Mouse (Mus musculus) megakaryocyte-erythroid progenitor cell, adult 5-6 weeks (primary cell): Measurements from ENCODE around the gene Tnks2. TPM values are rescaled to one million over a fixed set of nuclear protein-coding genes. Genes with fewer than 3 reads are reported as not detected.

ENCODE experiments used
- ATAC-seq: replicated peaks from 2 replicates; pipeline ENCODE4 v1.8.0; 2016; ENCODE audit warnings: mild to moderate bottlenecking, inconsistent platforms; ENCODE audit not compliant: severe bottlenecking, poor library complexity, low FRiP score, low TSS enrichment
- total RNA-seq, 2 experiments: library from RNA; stranded (forward) in 1 of 2; stranded (reverse) in 1 of 2; fragments of 200-1000, 215-1000 nt in 1 of 2; fragments of >200 nt in 1 of 2; fragmentation: Nextera tagmentation in 1 of 2; gene quantifications; 2 replicates each; pipeline ENCODE4 v1.2.3; 2014 to 2017

The Tnks2 gene
- total RNA-seq (2014; fragmentation: Nextera tagmentation) (40.3 and 53.2 TPM in 2 replicates), total RNA-seq (2017) (76.3 and 85.4 TPM in 2 replicates)

DNA sequence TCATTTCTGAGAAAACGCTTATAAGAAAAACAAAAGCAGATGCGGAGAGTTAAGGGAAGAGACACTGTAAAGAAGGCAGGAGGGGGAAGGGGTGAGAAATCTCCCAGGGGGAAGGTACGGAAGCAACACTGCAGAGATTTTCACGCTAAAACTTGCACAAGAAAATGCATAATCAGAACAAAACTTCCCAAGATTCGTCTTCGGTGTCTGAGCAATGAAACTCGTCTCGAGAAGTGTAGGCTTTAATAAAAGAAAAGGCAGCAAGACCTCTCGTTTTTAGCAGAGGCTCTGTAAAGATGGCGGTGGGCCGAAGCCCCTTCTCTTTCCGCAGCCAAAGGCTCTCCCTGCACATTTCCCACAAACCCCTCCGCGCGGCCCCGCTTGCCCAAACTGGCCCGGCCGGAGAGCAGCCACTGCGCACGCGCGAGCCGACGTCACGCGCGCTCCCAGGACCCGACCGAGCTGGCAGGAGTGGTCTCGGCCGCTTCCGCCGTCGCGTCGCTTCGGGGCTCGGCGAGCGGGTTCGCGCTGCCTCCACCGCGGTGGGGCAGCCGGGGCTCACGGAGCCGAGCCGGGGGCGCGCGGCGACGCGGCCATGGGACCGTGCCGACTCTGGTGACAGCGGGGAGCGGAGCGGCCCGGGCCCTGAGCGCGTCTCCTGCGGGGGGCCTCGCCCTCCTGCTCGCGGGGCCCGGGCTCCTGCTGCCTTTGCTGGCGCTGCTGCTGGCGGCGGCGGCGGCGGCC lies at the start of gene Tnks2:
Gene Tnks2, plus strand, starts transcription at position 445 of the 744 bp plus-strand sequence.
- ATAC-seq: peak; percentile 78

DNA sequence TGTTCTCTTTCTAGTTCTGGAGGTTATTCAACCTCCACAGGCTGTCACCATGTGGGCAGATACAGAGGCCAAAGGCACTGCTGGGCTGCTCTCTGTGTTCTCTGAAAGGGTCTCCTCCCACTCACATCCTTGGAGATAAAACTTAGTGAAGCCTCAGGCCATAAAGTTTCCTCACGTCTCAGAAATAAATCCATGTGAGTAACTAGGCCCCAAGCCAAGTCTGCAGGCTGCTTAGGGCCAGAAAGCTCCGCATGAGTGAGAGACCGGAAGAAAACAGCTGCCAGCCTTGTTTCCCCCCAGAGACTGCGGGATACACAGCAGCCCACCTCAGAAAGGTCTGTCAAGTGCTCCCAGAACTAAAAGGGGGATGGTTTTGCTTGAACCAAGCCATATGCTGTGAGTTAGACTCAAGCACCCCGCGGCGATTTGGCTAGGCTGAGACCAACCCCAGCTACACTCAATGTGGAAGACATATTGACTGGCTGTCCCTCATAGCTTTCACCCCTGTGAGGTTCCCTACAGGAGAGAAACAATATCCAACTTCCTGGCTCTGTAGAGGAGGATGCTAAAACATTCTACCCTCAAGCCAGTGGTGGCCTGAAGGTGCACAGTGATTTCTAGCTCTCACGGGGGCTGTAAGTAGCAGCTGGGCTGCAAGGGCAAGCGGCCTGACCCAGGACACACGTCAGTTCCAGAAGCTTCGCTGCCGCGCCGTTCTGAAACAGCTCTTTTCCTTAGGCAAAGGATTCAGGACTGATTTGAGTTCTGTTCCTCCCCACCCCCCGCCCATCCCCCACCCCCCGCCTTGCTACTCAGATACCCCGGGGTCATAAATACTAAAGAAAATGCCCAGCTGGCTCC lies 43.9 kb upstream of the Tnks2 start:
- no peak for ATAC-seq

DNA sequence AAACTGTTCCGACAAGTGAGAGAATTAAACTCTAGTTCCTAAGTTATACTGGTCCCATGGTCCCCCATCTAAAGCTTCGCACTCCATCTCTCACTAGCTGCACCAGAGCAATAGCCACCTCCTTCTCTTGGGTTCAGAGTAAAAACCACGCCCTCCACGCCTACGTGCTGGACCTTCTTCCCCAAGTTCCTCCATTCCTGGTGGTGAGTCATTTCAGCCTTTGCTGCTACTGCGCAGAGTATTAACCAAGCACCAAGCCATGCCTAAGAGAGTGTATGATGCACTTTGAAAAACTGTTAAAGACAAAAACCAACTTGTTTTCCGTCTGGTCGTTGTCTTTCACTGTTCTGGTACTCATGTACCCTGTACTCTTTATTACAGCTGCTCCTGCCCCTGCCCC lies 41.4 kb upstream of the Tnks2 start:
- ATAC-seq: no peak

DNA sequence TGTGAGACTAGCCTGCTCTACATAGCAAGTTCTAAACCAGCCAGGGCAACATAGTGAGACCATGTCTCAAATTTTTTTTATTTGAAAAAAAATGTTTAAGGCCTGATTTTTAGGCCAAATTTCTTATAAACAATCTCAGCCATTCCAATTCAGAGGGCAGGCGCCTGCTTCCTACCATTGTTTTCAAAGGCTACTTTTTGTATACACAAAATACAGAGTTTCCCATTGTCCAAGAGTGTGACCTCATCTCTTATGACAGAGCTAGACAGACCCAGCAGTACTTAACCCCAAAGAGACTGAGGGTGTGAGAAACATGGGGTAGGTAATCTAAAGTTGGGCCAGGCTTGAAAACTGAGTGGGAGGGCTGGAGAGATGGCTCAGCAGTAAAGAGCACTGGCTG lies 40.6 kb upstream of the Tnks2 start:
- no peak for ATAC-seq

DNA sequence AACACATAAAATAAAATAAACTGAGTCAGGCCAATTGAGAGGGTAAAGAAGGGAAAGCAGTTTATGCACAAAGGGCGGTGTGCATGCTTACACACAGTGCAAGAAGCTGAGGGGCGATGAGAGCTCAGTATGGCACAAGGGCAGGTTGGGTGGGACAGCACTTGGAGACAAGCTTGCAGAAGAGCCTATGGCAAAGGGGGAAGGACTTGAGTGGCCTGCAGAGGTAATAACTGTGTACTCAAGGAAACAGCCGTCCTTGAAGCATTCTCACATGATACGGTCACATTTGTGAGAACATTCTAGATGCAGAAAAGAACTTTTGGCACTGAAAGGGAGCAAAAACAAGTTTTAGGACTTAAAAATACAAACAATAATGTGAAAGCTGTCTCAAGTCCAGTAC lies 40.0 kb upstream of the Tnks2 start:
- no peak for ATAC-seq

DNA sequence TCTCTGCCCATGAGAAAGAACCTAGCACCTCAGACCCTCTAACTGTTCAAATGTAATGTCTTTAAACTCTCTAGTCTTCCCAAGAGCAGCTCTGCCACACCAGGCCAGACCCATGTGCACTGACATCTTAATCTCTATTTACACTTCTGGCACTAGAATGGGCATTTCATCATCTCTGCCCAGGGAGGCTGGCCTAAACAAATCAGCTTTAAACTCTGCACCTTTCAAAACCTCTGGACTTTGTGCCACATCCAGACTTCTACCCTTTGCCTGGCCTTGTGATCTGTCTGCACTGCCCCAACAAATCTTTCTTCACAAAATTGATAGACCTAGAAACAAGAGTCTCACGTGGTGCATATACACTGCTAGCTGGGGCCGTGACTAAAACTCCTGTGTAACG lies 38.8 kb upstream of the Tnks2 start:
- no peak for ATAC-seq

DNA sequence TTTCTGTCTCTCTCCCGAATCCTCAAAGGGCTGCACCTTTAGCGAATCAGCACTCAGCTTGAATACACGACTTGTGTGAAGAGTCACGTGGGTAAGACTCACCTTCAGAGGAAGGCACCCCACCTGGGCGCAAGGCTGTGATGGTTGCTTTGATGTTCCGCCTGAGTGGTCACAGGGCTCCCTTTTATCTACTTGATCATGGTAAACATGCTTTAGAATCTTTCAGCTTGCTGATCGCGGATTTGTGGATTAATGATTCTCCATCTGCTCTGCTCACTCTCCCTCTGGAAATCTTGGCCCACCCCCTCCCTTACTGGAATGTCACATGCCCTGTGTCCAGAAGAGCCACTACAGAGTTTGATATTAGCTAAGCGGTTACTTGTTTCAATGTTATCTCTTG lies 37.1 kb upstream of the Tnks2 start:
- no peak for ATAC-seq

DNA sequence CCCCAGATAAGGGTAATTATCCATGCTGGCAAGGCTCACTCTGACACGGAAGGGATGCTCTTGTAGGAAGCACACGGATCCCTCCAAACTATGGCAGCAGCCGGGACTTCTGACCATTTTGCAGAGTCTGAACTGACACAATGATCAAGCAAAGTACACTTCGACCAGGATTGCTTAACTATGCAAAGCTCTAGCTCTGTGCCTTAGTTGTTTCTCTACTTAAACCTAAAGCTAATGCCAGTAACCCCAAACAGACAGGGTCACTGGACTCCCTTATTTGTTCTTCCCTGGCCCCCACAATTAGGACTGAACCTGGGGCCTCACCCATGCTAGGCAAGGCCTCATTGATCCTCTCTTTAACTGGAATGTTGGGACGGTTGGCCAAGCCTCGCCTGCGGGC lies 33.7 kb upstream of the Tnks2 start:
- no peak for ATAC-seq

DNA sequence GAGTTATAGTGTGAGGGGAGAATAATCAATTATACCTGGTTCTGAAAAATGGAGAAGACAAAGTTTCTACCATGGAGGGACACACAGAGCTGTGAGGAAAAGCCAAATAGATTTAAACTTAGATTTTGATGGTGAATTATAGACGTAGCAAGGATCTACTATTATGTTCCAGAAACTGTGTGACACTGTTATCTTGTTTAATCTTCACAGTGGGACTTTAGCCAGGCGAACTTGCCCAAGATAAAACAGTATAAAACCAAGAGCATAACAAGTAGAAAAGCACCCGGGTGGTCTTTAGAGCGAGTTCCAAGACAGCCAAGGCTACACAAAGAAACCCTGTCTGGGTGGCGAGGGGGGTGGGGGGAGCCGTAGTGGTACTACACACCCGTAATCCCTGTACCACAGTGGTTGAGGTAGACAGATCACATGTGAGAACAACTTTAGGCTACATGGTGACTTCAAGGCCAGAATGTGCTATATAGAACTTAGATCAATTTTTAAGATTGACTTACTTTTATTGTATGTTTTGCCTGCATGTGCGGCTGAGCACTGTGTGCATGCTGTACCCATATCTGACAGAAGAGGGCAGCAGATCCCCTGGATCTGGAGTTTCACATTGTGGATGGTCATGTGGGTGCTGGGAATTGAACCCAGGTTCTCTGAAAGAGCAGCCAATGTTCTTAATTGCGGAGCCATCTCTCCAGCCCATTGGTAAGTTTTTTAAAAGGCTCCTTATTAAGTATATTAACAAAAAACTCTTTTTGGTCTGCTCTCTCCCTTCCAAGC lies 32.0 kb upstream of the Tnks2 start:
- no peak for ATAC-seq

DNA sequence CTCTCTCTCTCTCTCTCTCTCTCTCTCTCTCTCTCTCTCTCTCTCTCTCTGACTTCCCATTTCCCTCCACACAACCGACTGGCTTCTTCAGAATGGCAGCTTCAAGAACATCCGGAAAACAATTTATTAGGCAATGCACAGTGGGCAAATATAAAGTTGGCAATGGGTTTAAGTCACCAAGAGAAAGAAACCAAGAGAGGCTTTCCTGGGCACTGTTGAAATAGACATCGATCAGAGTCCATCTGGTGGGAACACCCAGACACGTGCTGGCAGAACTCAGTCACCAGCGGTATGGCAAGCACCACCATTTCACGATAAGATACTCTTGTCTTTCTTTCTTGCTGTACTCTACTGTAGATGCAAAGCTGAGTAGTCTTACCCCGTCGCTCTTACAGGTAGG lies 30.6 kb upstream of the Tnks2 start:
- ATAC-seq: no peak

DNA sequence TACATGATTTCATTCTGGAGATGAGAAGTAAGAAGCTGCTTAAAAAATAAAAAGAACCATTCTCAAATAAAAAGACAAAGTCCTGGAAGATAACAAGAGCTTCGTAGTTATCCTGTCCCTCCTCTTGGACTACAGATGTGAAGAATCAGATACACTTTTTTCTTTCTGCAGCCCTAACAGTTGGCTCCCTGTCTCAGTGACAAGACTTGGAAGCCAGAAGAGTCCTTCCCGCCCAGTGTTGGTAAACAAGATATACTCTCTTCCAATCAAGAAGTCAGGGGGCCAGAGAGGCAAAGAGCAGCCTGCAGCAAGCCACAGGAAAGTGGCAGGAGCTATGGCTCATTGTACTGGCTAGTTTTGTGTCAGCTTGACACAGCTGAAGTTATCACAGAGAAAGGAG lies 27.2 kb upstream of the Tnks2 start:
- no peak for ATAC-seq

DNA sequence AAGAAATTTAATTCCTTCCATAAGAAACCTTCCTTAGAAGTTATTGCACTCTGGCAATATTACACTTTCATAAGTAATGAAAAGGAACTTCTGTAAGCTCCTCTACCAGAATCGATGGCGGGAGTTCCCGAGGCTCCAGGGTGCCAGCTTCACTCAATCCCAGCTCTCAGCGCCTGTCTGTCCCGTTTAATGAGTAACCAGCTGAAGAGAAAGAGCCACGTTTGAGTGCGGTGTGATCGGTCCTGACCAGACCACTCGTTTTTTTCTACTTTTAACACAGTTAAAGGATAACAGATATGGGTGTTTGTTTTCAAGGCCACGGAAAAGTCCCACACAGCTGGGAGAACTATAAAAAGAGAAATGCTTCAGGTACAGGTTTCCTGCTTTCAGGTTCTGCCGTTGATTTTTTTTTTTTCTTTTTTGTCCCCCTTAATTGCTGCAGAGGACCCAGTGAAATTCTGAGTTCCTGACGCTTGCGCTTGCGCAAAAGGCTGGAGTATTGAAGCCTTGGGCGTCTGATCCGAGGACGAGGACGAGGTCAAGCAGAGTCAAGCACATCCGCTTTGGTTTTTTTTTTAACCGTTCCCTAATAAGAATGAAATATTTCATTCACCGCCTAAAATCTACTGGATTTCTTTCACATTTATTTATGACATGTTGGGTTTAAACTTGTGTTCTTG lies 25.5 kb upstream of the Tnks2 start:
- no peak for ATAC-seq

DNA sequence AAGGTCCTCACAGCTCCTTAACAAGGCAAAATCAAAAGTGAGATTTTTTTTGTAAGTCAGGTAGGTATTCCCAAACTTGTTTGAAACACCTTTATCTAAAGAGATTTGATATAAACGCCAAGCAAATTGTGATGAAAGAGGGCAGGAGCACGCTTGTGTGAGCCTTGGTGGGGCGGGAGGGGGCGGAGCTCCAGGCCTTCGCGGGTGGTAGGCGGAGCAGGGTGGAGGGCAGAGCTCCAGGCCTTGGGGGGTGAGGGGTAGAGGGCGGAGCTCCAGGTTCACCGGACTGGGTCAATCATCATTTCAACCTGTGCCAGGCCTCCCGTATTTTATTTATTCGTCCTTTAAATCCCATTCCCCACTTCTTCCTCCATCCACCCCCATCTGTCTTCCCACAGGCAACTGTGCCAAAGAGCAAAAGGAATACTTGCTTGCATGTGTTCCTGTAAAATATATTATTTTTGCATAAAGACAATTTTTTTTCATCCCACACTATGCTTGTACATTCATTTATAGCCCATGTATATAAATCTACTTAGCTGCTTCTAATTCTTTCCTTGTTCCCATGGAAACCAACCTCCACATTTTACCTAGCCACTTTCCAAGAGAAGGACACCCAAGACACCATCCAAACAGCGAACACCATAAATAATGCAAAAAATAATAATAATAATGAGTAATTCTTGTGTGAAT lies 24.4 kb upstream of the Tnks2 start:
- no peak for ATAC-seq

DNA sequence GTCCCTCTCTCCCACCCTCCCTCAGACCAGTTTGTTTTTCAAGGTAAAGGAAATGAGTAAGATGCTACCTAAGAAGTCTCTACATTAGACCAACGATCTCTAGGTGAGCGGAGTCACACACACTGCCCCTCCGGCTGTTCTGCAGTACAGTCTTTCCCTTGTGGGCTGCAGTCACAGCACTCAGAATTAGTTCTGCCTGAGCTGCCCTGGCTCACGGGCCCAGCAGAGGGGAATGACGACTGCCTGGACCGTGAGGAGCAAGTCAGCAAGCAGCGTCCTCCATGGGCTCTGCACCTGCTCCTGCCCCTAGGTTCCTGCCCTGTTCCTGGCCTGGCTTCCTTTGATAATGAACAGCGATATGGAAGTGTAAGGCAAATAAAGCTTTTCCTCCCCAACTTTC lies 22.0 kb upstream of the Tnks2 start:
- ATAC-seq: no peak

DNA sequence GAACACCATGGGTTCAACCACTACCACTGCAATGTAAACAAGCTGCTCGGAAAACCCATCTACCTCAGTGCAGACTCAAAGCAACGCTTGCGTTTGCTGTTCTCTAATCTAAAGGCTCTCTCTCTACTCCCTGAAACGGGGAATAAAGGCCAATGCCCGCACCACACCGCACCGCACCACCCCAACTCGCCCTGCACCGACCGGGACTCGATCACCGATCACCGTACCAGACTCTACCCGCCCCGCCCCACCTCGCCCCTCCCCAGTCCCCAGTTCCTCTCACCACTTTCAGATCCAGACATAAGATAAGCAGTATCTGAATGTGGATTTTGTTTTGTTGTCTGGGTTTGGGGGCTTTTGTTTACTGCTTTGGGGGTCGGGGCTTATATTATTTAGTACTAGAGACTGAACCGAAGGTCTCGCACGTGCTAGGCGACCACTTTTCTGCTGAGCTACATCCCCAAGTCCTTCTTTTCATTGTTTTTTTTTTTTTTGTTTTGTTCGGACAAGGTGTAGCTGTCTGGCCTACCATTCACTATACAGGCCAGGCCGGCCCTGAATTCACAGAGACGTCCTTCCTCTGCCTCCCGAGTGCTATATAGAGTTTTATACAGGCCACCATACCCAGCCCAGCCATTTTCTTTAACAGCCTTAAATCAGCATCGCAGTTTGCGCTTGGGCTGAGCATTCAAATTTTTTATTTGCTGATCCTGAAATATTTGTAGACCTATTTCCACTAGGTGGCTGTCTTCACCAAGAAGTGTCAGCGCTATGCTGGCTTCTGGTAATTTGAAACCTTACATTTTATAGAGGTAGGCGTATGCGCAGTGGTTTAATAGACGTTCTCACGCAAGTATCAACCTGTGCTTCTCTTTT lies 18.4 kb upstream of the Tnks2 start:
- ATAC-seq: peak; percentile 91

DNA sequence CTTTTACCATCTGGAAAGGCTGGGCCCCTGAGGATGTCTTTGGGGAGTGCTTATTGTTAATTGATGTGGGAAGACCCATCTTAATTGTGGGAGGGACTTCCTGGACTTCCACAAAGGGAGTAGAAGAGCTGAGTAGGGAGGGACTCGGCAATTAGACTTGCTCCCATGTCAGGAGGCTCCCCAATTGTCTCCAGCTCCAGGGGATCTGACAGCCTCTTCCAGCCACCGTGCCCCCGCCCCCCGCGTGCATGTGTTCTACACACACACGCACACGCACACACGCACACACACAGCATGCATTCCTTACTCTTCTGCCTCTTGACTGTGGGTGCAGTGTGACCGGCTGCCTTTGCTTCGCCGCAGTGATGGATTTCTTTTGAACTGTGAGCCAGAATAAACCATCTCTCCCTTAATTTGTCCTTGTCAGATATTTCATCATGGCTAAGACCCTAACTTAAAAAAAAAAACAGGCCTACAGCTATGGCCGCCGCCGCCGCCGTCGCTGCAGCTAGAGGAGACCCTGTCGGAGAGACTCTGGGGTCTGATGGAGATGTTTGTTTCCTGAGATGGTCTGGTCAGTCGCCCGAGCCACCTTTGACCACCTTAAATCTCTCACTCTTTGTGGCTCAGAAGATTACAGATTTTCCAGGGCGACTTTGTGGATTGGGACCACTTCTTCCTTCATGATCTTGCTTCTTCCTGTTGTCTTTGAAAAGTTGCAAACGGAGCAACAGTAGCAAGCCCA lies 15.7 kb upstream of the Tnks2 start:
- ATAC-seq: peak; percentile 28; the same call in 1 of the 2 replicates

DNA sequence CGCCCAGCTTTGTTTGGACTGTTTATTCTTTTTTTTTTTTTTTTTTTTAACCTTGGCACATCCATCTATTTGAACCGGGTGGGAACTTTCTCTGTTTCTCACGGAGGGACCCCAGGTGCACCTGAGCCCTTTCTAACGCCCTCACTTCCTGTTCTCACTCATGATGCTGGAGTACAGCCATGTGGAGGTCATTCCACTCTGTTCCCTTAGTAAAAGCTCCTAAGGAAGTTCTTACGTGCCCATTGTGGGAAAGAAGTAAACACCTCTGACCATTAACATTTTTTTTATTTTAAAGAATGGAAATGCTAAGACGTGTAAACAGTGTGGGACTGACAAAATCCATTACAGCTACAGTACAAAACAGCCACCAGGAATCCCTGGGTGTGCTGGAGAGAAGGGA lies 14.8 kb upstream of the Tnks2 start:
- no peak for ATAC-seq
